Mouse (Mus musculus): ENCODE data around the gene Zmynd19.

DNA sequence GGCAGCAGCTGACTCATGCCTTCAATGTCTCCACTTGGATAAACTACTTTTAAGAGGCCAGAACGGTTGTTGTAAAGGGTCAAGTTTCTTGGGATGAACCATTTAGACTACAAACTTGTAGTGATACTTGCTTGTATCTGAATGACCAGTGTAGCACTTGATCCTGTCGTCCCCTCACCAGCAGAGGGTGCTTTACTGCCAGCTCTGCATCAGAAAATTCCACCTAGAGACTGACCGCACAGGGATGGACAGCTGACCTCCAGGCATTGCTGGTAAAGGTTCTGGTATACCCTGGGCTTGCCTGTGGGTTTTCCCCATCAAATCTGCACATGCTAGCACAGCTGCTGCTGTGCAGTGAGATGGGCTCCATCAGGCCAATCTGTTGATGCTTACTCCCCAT is 11.3 kb downstream of the Zmynd19 start:
- TF ChIP-seq CTCF (conservative IDR thresholded peaks at IDR 0.05; ENCODE audit: insufficient read depth, insufficient read length, low read depth, low read length) (peak; percentile 76), POLR2A (IDR thresholded peaks at IDR 0.05; ENCODE audit: low read depth, low read length) (no peak)
